Mouse (Mus musculus) hindbrain, embryonic 13.5 days (tissue): Measurements from ENCODE around the gene Ech1. TPM values are rescaled to one million over a fixed set of nuclear protein-coding genes. Genes with fewer than 3 reads are reported as not detected.
A peak's percentile ranks its signal among the peaks of the same experiment; 100 is the strongest.

Experiments
- ATAC-seq: fragments of 200-750 bp; cut with Nextera tagmentation; 2 replicates; pipeline ENCODE4 v1.8.0; 2017; ENCODE audit warnings: moderate TSS enrichment; ENCODE audit not compliant: low FRiP score
- H3K27ac ChIP-seq: fragments of 300-500 bp; sonication (generic); 2 replicates; pipeline ENCODE4 v1.5.1; 2015; ENCODE audit warnings: inconsistent platforms, mild to moderate bottlenecking, moderate library complexity
- H3K27me3 ChIP-seq: fragments of 300-500 bp; sonication (generic); 2 replicates; pipeline ENCODE4 v1.6.1; 2015; ENCODE audit warnings: mild to moderate bottlenecking, inconsistent platforms
- H3K36me3 ChIP-seq: fragments of 300-500 bp; sonication (generic); 2 replicates; pipeline ENCODE4 v1.6.1; 2015; ENCODE audit warnings: mild to moderate bottlenecking, inconsistent platforms
- H3K4me1 ChIP-seq: fragments of 300-500 bp; sonication (generic); replicated peaks from 2 replicates; pipeline ENCODE4 v1.6.1; 2015; ENCODE audit warnings: inconsistent platforms
- H3K4me2 ChIP-seq: fragments of 300-500 bp; sonication (generic); 2 replicates; pipeline ENCODE4 v1.6.1; 2015; ENCODE audit warnings: inconsistent platforms, mild to moderate bottlenecking, moderate library complexity
- H3K4me3 ChIP-seq: fragments of 300-500 bp; sonication (generic); 2 replicates; pipeline ENCODE4 v1.5.1; 2015; ENCODE audit warnings: mild to moderate bottlenecking, inconsistent platforms
- H3K9ac ChIP-seq: fragments of 300-500 bp; sonication (generic); 2 replicates; pipeline ENCODE4 v1.6.1; 2015; ENCODE audit warnings: mild to moderate bottlenecking, inconsistent platforms
- H3K9me3 ChIP-seq: fragments of 300-500 bp; sonication (generic); 2 replicates; pipeline ENCODE4 v1.6.1; 2016; ENCODE audit warnings: inconsistent platforms
- WGBS: fragments of 180-500 bp; shearing (Covaris S2); methylation state at CpG from one replicate; pipeline ENCODE4 v1.1.7; 2015; 5-methylcytosine and 5-hydroxymethylcytosine counted together
- polyA plus RNA-seq: library from polyadenylated mRNA; unstranded; fragments of >200 nt; fragmentation: Nextera tagmentation; extraction: Ambion mirVana; gene quantifications from 2 replicates; pipeline ENCODE4 v1.2.1, GENCODE M21; 2015

Ech1 gene
- polyA plus RNA-seq, 1 experiment from 2014 or later, result 87.5 TPM

DNA sequence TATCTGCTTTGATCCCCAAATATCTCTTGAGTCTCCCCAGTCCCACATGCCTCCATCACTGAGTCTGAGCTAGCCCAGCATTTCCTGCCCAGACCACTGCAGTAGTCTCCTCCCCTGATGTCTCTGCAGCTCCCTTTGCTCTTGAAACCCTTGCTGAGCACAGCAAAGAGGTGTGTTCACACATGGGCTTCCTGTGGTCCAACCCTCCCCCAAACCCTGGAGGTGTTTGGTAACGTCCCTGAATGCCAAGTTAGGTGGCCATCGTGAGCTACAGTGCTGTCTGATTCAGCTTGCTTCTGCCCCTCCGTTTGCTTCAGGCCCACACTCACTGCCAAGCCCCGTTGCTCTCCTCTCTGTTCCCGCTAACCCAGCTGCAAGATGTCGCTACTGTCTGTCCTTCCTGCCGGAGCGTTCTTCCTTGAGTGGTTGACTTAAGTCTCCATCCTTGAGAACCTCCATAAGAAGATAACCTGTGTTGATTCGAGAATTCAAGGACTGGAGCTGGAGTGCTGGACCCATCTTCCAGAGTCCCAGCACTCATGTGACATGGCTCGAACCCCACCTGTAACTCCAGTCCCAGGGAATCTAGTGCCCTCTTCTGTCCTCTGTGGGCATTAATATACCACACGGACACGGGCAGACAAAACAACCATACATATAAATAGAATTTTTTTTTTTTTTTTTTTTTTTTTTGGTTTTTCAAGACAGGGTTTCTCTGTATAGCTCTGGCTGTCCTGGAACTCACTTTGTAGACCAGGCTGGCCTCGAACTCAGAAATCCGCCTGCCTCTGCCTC, 32.4 kb upstream of the Ech1 start:
- no peak overlapping the region for H3K27ac ChIP-seq
- H3K9ac ChIP-seq, result no peak overlapping the region
- H3K4me2 ChIP-seq, result no peak overlapping the region
- H3K4me3 ChIP-seq, result no peak overlapping the region
- H3K4me1 ChIP-seq, result peaks cover 8% of the 10 kb centered on the region
- no peak for ATAC-seq
- H3K9me3 ChIP-seq, result no peaks in the 10 kb centered on the region
- peaks cover 10% of the 10 kb centered on the region for H3K36me3 ChIP-seq
- no peaks in the 10 kb centered on the region for H3K27me3 ChIP-seq
- 84% methylated on average over 14 of the region's 14 CpGs for whole genome bisulfite sequencing

DNA sequence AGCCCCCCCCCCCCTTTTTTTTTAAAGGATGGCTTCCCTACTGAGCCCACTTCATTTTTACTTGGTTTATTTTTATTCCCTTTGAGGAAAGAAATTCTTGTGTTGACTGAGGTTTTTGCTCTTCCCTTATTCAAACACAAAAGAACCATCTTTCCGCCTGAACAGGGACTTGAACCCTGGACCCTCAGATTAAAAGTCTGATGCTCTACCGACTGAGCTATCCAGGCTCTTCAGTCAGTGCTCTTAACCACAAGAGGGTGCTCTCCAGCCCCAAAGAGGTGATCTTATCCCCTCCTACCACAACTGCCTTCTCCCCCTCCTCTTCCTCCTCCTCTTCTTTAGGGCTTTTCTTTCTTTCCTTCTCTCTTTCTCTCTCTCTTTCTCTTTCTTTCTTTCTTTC, 31.2 kb upstream of the Ech1 start:
- H3K36me3 ChIP-seq, result 0 out of 2 replicates have a peak, but pooled peaks cover 2% of the 10 kb centered on the region
- peaks cover 8% of the 10 kb centered on the region for H3K4me1 ChIP-seq
- ATAC-seq, result no peak
- H3K9ac ChIP-seq, result no peak overlapping the region
- H3K9me3 ChIP-seq, result no peaks in the 10 kb centered on the region
- no peaks in the 10 kb centered on the region for H3K27me3 ChIP-seq
- no peak overlapping the region for H3K4me3 ChIP-seq
- H3K4me2 ChIP-seq, result no peak overlapping the region
- no peak overlapping the region for H3K27ac ChIP-seq
- WGBS, result 32% methylated on average over 2 of the region's 2 CpGs

DNA sequence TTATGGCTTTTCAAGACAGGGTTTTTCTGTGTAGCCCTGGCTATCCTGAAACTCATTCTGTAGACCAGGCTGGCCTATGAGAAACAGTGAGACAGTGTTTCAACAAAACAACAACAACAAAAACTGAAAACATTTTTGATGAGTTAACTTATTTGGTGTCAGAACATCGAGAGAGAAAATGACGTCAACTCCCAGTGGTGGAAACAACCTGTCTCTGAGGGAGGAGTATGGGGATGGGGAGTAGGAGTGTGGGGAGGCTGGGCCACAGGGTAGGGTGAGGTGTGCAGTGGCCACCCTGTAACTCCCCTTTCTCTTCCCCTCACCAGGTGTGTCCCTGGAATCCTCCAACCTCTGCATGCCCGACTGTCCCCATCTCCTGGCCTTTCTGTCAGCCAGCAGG, 30.5 kb upstream of the Ech1 start:
- Histone ChIP-seq H3K4me3 (no peak overlapping the region), H3K9ac (no peak overlapping the region), H3K27ac (no peak overlapping the region), H3K36me3 (no peaks in the 10 kb centered on the region), H3K4me1 (peaks cover 8% of the 10 kb centered on the region), H3K9me3 (no peaks in the 10 kb centered on the region), H3K27me3 (no peaks in the 10 kb centered on the region), H3K4me2 (no peak overlapping the region)
- WGBS, result 92% methylated on average over 3 of the region's 3 CpGs
- ATAC-seq, result no peak

DNA sequence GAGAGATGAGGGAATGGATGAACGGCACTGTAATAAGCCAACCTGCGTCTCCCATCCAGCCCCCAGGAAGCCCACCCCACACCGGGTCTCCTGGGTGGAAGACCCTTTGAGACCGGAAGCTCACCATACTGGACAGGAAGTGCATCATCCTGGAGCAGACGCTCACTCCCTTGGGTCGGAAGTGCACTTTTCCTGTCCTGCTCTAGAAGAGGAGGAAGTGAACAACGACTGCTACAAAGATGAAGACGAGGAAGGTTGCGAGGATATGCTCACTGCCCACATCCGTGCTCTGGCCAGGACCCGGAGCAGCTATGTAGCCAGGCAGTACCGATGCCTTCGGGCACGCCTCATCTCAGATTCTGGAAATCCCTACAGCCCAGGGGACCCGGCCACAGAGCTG, 29.2 kb upstream of the Ech1 start:
- Histone ChIP-seq H3K4me2 (peak overlapping the region; percentile 45; the same call in 1 of the 2 replicates), H3K27ac (no peak overlapping the region), H3K4me1 (peaks cover 8% of the 10 kb centered on the region), H3K4me3 (no peak overlapping the region), H3K27me3 (no peaks in the 10 kb centered on the region), H3K9ac (0 out of 2 replicates have a peak overlapping the region, but pooled peaks have one; percentile 53), H3K9me3 (no peaks in the 10 kb centered on the region), H3K36me3 (no peaks in the 10 kb centered on the region)
- ATAC-seq, result no peak
- WGBS, result 77% methylated on average over 15 of the region's 15 CpGs

DNA sequence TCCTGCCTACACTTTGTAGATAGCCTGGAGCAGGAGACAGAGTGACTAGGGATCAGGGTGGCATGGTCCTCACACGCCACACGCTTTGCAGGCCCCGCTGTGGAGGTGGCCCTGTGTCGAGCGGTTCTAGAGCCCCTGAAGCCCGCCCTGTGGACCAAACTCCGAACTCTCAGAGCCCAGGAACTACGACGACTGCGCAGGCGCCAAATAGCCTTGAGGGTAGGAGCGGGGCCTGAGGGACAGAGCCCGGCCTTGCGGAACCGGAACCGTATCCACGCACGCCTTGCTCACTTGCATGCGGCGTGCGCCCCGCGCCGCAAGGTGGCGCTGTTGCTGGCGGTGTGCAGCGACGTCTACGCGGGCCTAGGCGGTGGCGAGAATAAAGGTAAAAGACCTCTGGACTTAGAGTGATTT, 28.4 kb upstream of the Ech1 start:
- ATAC-seq, result peak; percentile 60

DNA sequence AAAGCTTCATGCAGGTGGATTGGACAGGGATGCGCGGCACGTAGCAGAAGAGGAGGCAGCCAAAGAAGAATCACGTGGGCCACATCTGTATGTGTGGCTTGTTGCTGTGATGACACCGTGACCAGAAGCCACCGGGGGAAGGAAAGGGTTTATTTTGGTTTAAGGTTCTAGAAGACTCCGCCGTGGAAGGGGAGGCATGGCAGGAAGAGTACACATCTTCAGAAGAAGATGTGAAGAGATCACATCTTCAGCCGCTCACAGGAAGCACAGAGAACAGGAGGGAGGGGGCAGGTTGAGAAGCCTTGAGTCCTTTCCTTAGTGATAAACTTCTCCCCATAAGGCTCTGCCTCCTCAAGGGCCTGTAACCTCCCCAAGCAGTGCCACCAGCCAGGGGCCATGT, 25.0 kb upstream of the Ech1 start:
- H3K4me3 ChIP-seq, result no peak overlapping the region
- no peaks in the 10 kb centered on the region for H3K36me3 ChIP-seq
- no peak for ATAC-seq
- H3K4me2 ChIP-seq, result no peak overlapping the region
- no peak overlapping the region for H3K9ac ChIP-seq
- H3K4me1 ChIP-seq, result peaks cover 24% of the 10 kb centered on the region
- WGBS, result 95% methylated on average over 9 of the region's 9 CpGs
- no peaks in the 10 kb centered on the region for H3K27me3 ChIP-seq
- no peak overlapping the region for H3K27ac ChIP-seq
- H3K9me3 ChIP-seq, result no peaks in the 10 kb centered on the region

More for the DNA sequence above, 28.4 kb upstream of the Ech1 start:
- peak overlapping the region; percentile 53 for H3K9ac ChIP-seq
- H3K27ac ChIP-seq, result no peak overlapping the region; the same call in 1 of the 2 replicates
- peak overlapping the region; percentile 9; the same call in 1 of the 2 replicates for H3K4me3 ChIP-seq
- H3K36me3 ChIP-seq, result no peaks in the 10 kb centered on the region
- H3K9me3 ChIP-seq, result no peaks in the 10 kb centered on the region
- H3K27me3 ChIP-seq, result no peaks in the 10 kb centered on the region
- H3K4me2 ChIP-seq, result peak overlapping the region; percentile 45
- H3K4me1 ChIP-seq, result peaks cover 8% of the 10 kb centered on the region
- WGBS, result 13% methylated on average over 32 of the region's 32 CpGs

DNA sequence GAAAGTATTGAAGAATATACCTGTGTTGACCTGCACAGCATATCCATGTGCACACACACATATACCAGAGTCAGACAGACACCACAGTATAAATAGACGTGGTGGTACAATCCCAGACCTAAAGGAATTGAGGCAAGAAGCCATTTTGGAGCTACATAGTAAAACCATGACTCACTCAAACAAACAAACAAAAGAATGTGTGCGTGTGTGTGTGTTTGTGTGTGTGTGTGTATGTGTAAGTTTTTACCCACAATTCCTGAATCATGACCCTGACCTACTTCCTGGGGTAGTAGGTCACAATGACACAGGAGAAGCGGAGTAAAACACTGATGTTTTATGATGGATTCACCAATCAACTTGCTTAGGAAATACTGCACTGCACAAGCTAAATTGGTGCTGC, 23.6 kb upstream of the Ech1 start:
- Histone ChIP-seq H3K36me3 (no peaks in the 10 kb centered on the region), H3K27me3 (no peaks in the 10 kb centered on the region), H3K4me2 (no peak overlapping the region), H3K27ac (no peak overlapping the region), H3K4me1 (peaks cover 22% of the 10 kb centered on the region), H3K9ac (no peak overlapping the region), H3K9me3 (no peaks in the 10 kb centered on the region), H3K4me3 (no peak overlapping the region)
- no peak for ATAC-seq
- 82% methylated on average over 3 of the region's 3 CpGs for WGBS

DNA sequence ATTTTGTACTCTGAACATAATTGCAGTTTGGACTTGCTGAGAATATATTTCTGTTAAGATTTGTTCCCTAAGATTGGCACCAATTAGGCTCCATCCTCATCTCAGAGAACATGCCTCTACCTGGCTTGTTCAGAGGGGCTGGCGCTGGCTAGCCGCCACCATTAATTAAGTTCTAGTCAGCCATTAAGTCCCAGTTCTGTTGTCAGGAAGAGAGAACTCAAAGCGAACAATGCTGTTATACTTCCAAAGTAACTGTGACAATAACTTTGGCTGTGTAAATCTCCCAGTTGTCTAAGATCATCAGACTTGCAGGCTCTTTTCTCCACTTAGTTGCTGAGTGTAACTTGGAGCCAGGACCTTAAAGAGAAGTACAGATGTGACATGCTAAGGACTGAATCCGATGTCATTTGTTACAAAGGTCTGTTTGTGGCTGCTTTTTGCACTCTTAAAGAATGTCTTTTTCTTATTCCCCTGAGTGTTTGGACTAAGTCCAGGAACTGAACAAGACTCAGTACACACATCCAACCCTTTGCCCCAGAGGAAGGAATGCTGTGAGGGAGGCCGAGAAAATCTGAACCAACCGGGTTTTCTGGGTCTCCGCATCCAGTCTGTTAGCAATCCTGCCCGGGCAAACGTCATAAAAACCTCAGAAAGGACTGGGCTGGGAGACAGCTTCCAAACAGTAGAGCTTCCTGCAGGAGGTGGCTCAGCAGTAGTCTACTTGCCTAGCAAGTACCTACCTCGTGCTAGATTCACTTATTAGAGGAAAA, 22.9 kb upstream of the Ech1 start:
- ATAC-seq, result no peak

DNA sequence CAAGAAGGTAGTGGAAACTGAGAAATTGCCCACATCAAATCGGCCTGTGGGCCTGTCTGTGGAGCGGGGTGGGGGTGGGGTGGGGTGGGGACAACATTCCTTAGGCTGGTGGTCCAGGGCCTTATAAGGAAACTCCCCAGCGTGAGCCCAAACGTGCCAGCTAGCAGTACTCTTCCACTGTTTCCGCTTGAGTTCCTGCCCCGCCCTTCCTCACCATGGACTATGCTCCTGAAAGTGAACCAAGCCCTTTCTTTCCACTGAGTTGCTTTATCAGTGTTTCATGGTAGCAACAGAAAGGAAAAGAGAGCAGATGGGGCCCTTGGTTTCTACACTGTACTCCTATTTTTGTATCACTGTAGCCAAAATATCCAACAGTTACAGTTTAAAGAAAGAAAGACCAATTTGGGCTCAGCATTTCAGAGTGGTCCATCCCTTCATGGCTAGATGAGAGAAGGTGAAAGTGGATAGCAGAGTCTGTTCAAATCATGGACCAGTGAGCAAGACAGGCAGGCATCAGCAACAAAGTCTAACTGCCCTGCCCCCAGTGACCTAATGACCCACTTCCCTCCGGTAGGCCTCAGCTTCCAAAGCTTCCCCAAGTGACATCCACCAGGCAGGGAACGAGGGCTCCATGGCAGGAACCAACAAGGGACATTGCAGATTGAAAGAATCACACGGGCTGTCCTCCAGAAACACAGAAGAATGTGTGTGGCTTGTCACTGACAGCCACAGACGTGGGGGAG, 22.0 kb upstream of the Ech1 start:
- Histone ChIP-seq H3K9me3 (no peaks in the 10 kb centered on the region), H3K27ac (peak overlapping the region; percentile 70), H3K4me2 (no peak overlapping the region), H3K27me3 (no peaks in the 10 kb centered on the region), H3K36me3 (no peaks in the 10 kb centered on the region), H3K4me3 (no peak overlapping the region), H3K4me1 (peaks cover 21% of the 10 kb centered on the region), H3K9ac (no peak overlapping the region)
- 7% methylated on average over 10 of the region's 10 CpGs for WGBS
- no peak for ATAC-seq

More for the DNA sequence above, 22.9 kb upstream of the Ech1 start:
- WGBS, result 30% methylated on average over 10 of the region's 10 CpGs
- no peak overlapping the region for H3K4me2 ChIP-seq
- peaks cover 16% of the 10 kb centered on the region for H3K4me1 ChIP-seq
- H3K9me3 ChIP-seq, result no peaks in the 10 kb centered on the region
- H3K4me3 ChIP-seq, result no peak overlapping the region
- no peak overlapping the region for H3K9ac ChIP-seq
- no peaks in the 10 kb centered on the region for H3K27me3 ChIP-seq
- peak overlapping the region; percentile 70 for H3K27ac ChIP-seq
- no peaks in the 10 kb centered on the region for H3K36me3 ChIP-seq

DNA sequence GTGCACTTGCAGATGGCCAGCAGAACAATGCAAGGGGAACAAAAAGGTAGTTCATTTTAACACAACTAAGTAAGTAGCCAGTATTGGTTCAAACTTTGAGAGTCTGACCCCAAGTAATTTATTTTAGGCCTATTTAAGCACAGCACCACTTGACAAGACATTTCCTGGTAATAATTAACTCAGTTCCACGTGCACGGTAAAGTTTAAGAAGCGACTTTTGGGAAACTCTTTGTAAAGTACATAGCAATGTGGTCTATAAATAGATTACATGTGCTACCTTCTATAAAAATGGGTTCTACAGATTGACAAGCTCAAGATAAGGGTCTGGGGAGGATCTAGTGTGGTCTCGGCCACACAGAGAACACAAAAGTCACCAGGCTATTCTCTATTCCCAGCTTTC, 21.3 kb upstream of the Ech1 start:
- ATAC-seq, result no peak
- H3K9ac ChIP-seq, result no peak overlapping the region
- H3K4me2 ChIP-seq, result no peak overlapping the region
- H3K27ac ChIP-seq, result no peak overlapping the region
- H3K27me3 ChIP-seq, result no peaks in the 10 kb centered on the region
- H3K36me3 ChIP-seq, result no peaks in the 10 kb centered on the region
- 51% methylated on average over 4 of the region's 4 CpGs for WGBS
- H3K4me3 ChIP-seq, result no peak overlapping the region
- H3K9me3 ChIP-seq, result no peaks in the 10 kb centered on the region
- H3K4me1 ChIP-seq, result peaks cover 25% of the 10 kb centered on the region

DNA sequence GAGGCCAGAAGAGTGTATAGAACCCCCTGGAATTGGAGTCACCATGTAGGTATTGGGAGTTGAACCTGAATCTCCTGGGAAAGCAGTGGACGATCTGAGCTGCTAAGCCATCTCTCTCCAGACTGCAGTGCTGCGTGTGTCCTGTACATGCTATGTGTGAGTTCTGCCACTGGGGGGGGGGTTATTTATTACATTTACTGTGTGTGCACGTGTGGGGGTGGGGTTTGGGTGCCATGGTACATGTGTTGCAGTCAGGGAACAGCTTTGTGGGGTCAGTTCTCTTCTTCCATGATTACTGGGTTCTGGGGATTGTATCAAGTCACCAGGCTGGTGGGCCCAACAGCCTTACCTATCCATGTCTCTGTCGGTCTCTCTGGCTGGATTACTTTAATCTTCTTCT, 18.1 kb upstream of the Ech1 start:
- Histone ChIP-seq H3K9ac (no peak overlapping the region), H3K36me3 (no peaks in the 10 kb centered on the region), H3K4me3 (no peak overlapping the region), H3K27me3 (no peaks in the 10 kb centered on the region), H3K4me1 (peaks cover 34% of the 10 kb centered on the region), H3K4me2 (no peak overlapping the region), H3K27ac (no peak overlapping the region), H3K9me3 (no peaks in the 10 kb centered on the region)
- WGBS, result 74% methylated on average over 4 of the region's 4 CpGs
- no peak for ATAC-seq

DNA sequence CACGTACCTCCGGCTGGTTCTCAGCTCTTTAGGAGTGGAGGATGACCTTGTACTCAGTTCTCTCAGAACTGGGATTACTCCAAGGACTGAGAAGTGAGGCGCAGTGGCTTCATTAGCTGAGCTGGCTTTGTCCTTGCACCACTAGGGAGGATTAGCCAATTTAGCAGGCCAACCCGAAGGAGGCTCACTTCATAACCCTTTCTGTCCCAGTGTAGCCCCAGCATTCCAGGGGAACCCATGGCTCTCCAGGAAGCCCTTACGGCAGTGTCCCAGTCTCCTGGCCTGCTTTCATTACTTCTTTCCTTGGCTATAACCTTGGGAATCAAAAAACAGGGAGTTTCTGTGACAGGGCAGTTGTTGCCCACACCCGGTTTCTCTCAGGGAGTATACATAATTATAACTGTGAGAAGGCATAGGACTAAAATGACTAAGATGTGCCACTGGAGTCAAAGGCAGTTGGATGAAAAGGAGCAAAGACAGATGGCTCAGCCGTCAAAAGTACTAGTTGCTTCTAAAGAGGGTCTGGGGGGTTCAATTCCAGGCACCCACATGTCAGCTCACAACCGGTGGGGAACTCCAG, 17.3 kb upstream of the Ech1 start:
- H3K27ac ChIP-seq, result peak overlapping the region; percentile 100
- H3K9me3 ChIP-seq, result no peaks in the 10 kb centered on the region
- 46% methylated on average over 6 of the region's 8 CpGs for WGBS
- peaks cover 8% of the 10 kb centered on the region for H3K36me3 ChIP-seq
- H3K4me1 ChIP-seq, result peaks cover 36% of the 10 kb centered on the region
- no peaks in the 10 kb centered on the region for H3K27me3 ChIP-seq
- H3K4me2 ChIP-seq, result peak overlapping the region; percentile 94
- peak overlapping the region; percentile 76 for H3K4me3 ChIP-seq
- ATAC-seq, result no peak
- H3K9ac ChIP-seq, result peak overlapping the region; percentile 92
